Mouse (Mus musculus): Measurements from ENCODE around the gene Clrn1. TPM values are rescaled to one million over a fixed set of nuclear protein-coding genes. Genes with fewer than 3 reads are reported as not detected.
"Not testable (repeated sequence)": the region's sequence is repeated elsewhere in the genome, so short reads cannot be mapped to it uniquely, and the experiment has no call there.

Gene Clrn1
- polyA plus RNA-seq, 1 experiment from 2014 or later = 1.0 TPM

- no peaks in the 10 kb centered on the region for H3K36me3 ChIP-seq (ENCODE audit: control insufficient read depth, insufficient read depth, low read length)
- no peaks in the 10 kb centered on the region for H3K4me1 ChIP-seq (ENCODE audit: control insufficient read depth, insufficient read depth, low read length)
- no peak overlapping the region for H3K27ac ChIP-seq (replicated peaks; ENCODE audit: low read depth, low read length)
- H3K9ac ChIP-seq (ENCODE audit: low read depth, low read length) = no peak overlapping the region
- no peak overlapping the region for H3K4me3 ChIP-seq (ENCODE audit: low read depth, low read length)
- ATAC-seq (ENCODE audit: low read depth) (no peak; the same call in 1 of the 2 replicates), DNase-seq (ENCODE audit: low spot score) (no peak)
- no peaks in the 10 kb centered on the region for H3K9me3 ChIP-seq (ENCODE audit: control insufficient read depth, low read length)
- no peaks in the 10 kb centered on the region for H3K27me3 ChIP-seq (replicated peaks; ENCODE audit: control insufficient read depth, insufficient read depth, low read length)
- 79% methylated on average over 3 of the region's 3 CpGs for WGBS
- H3K4me2 ChIP-seq (ENCODE audit: low read depth, low read length) = no peak overlapping the region
Observed at GRCm38 (mm10) chr3:58894529-58894928, 9.4 kb upstream of the Clrn1 start.

GRCm38 (mm10) chr3:58889670-58890069 lies 4.5 kb upstream of the Clrn1 start:
- H3K4me2 ChIP-seq (ENCODE audit: low read depth, low read length) = no peak overlapping the region
- H3K9me3 ChIP-seq (ENCODE audit: control insufficient read depth, low read length) = no peaks in the 10 kb centered on the region
- H3K4me1 ChIP-seq (ENCODE audit: control insufficient read depth, insufficient read depth, low read length) = no peaks in the 10 kb centered on the region
- ATAC-seq (ENCODE audit: low read depth) = no peak
- H3K27ac ChIP-seq (replicated peaks; ENCODE audit: low read depth, low read length) = no peak overlapping the region
- no peaks in the 10 kb centered on the region for H3K36me3 ChIP-seq (ENCODE audit: control insufficient read depth, insufficient read depth, low read length)
- no peak overlapping the region for H3K4me3 ChIP-seq (ENCODE audit: low read depth, low read length)
- H3K9ac ChIP-seq (ENCODE audit: low read depth, low read length) = no peak overlapping the region
- no peak for DNase-seq (ENCODE audit: low spot score)
- WGBS = 75% methylated on average over 3 of the region's 3 CpGs
- H3K27me3 ChIP-seq (replicated peaks; ENCODE audit: control insufficient read depth, insufficient read depth, low read length) = no peaks in the 10 kb centered on the region

GRCm38 (mm10) chr3:58888131-58888715 lies 3.1 kb upstream of the Clrn1 start:
- no peak overlapping the region for H3K4me3 ChIP-seq (ENCODE audit: low read depth, low read length)
- no peaks in the 10 kb centered on the region for H3K36me3 ChIP-seq (ENCODE audit: control insufficient read depth, insufficient read depth, low read length)
- ATAC-seq (ENCODE audit: low read depth) (no peak), DNase-seq (ENCODE audit: low spot score) (no peak)
- H3K4me2 ChIP-seq (ENCODE audit: low read depth, low read length) = no peak overlapping the region
- H3K27me3 ChIP-seq (replicated peaks; ENCODE audit: control insufficient read depth, insufficient read depth, low read length) = no peaks in the 10 kb centered on the region
- no peaks in the 10 kb centered on the region for H3K9me3 ChIP-seq (ENCODE audit: control insufficient read depth, low read length)
- H3K9ac ChIP-seq (ENCODE audit: low read depth, low read length) = no peak overlapping the region
- 79% methylated on average over 7 of the region's 7 CpGs for WGBS
- H3K27ac ChIP-seq (replicated peaks; ENCODE audit: low read depth, low read length) = no peak overlapping the region
- H3K4me1 ChIP-seq (ENCODE audit: control insufficient read depth, insufficient read depth, low read length) = no peaks in the 10 kb centered on the region

- no peak for ATAC-seq (ENCODE audit: low read depth)
- no peak overlapping the region for H3K27ac ChIP-seq (replicated peaks; ENCODE audit: low read depth, low read length)
- 88% methylated on average over 10 of the region's 10 CpGs for WGBS
- 0 out of 2 replicates have a peak, but pooled peaks cover 4% of the 10 kb centered on the region for H3K4me1 ChIP-seq (ENCODE audit: control insufficient read depth, insufficient read depth, low read length)
- no peaks in the 10 kb centered on the region for H3K36me3 ChIP-seq (ENCODE audit: control insufficient read depth, insufficient read depth, low read length)
- DNase-seq (ENCODE audit: low spot score) = no peak
- H3K9me3 ChIP-seq (ENCODE audit: control insufficient read depth, low read length) = no peaks in the 10 kb centered on the region
- H3K4me3 ChIP-seq (ENCODE audit: low read depth, low read length) = no peak overlapping the region
- no peak overlapping the region for H3K9ac ChIP-seq (ENCODE audit: low read depth, low read length)
- no peak overlapping the region for H3K4me2 ChIP-seq (ENCODE audit: low read depth, low read length)
- H3K27me3 ChIP-seq (replicated peaks; ENCODE audit: control insufficient read depth, insufficient read depth, low read length) = no peaks in the 10 kb centered on the region
Observed at GRCm38 (mm10) chr3:58887719-58888118, 2.6 kb upstream of the Clrn1 start.

GRCm38 (mm10) chr3:58883511-58883907 lies 1.6 kb downstream of the Clrn1 start:
- no peak for DNase-seq (ENCODE audit: low spot score)
- no peak overlapping the region for H3K4me3 ChIP-seq (ENCODE audit: low read depth, low read length)
- no peak for ATAC-seq (ENCODE audit: low read depth)
- H3K27ac ChIP-seq (replicated peaks; ENCODE audit: low read depth, low read length) = no peak overlapping the region
- H3K9me3 ChIP-seq (ENCODE audit: control insufficient read depth, low read length) = no peaks in the 10 kb centered on the region
- H3K4me2 ChIP-seq (ENCODE audit: low read depth, low read length) = no peak overlapping the region
- H3K4me1 ChIP-seq (ENCODE audit: control insufficient read depth, insufficient read depth, low read length) = 0 out of 2 replicates have a peak, but pooled peaks cover 7% of the 10 kb centered on the region
- no peak overlapping the region for H3K9ac ChIP-seq (ENCODE audit: low read depth, low read length)
- H3K36me3 ChIP-seq (ENCODE audit: control insufficient read depth, insufficient read depth, low read length) = no peaks in the 10 kb centered on the region
- no peaks in the 10 kb centered on the region for H3K27me3 ChIP-seq (replicated peaks; ENCODE audit: control insufficient read depth, insufficient read depth, low read length)

GRCm38 (mm10) chr3:58882878-58883510 lies 2.1 kb downstream of the Clrn1 start:
- Histone ChIP-seq H3K27me3 (replicated peaks; ENCODE audit: control insufficient read depth, insufficient read depth, low read length) (no peaks in the 10 kb centered on the region), H3K4me3 (ENCODE audit: low read depth, low read length) (no peak overlapping the region), H3K4me1 (ENCODE audit: control insufficient read depth, insufficient read depth, low read length) (0 out of 2 replicates have a peak, but pooled peaks cover 7% of the 10 kb centered on the region), H3K9me3 (ENCODE audit: control insufficient read depth, low read length) (no peaks in the 10 kb centered on the region), H3K4me2 (ENCODE audit: low read depth, low read length) (no peak overlapping the region), H3K27ac (replicated peaks; ENCODE audit: low read depth, low read length) (no peak overlapping the region), H3K9ac (ENCODE audit: low read depth, low read length) (no peak overlapping the region), H3K36me3 (ENCODE audit: control insufficient read depth, insufficient read depth, low read length) (no peaks in the 10 kb centered on the region)
- ATAC-seq (ENCODE audit: low read depth) (0 out of 2 replicates have a peak, but pooled peaks have one; percentile 47), DNase-seq (ENCODE audit: low spot score) (peak; percentile 48)
- WGBS = 29% methylated on average over 8 of the region's 8 CpGs

- Histone ChIP-seq H3K4me1 (ENCODE audit: control insufficient read depth, insufficient read depth, low read length) (0 out of 2 replicates have a peak, but pooled peaks cover 7% of the 10 kb centered on the region), H3K9ac (ENCODE audit: low read depth, low read length) (no peak overlapping the region), H3K27me3 (replicated peaks; ENCODE audit: control insufficient read depth, insufficient read depth, low read length) (no peaks in the 10 kb centered on the region), H3K4me2 (ENCODE audit: low read depth, low read length) (no peak overlapping the region), H3K36me3 (ENCODE audit: control insufficient read depth, insufficient read depth, low read length) (no peaks in the 10 kb centered on the region), H3K9me3 (ENCODE audit: control insufficient read depth, low read length) (no peaks in the 10 kb centered on the region), H3K4me3 (ENCODE audit: low read depth, low read length) (no peak overlapping the region), H3K27ac (replicated peaks; ENCODE audit: low read depth, low read length) (no peak overlapping the region)
- no peak; the same call in 1 of the 2 replicates for ATAC-seq (ENCODE audit: low read depth)
- WGBS = 71% methylated on average over 1 of the region's 1 CpGs
- peak; percentile 25 for DNase-seq (ENCODE audit: low spot score)
Observed at GRCm38 (mm10) chr3:58881016-58881415, 4.1 kb downstream of the Clrn1 start.

GRCm38 (mm10) chr3:58880181-58880580 lies 5.0 kb downstream of the Clrn1 start:
- 0 out of 2 replicates have a peak, but pooled peaks cover 7% of the 10 kb centered on the region for H3K4me1 ChIP-seq (ENCODE audit: control insufficient read depth, insufficient read depth, low read length)
- DNase-seq (ENCODE audit: low spot score) = no peak
- WGBS = 78% methylated on average over 2 of the region's 2 CpGs

GRCm38 (mm10) chr3:58871882-58872281 lies 13.3 kb downstream of the Clrn1 start:
- not testable (repeated sequence) for H3K27ac ChIP-seq (replicated peaks; ENCODE audit: low read depth, low read length); H3K9ac ChIP-seq (ENCODE audit: low read depth, low read length); ATAC-seq (ENCODE audit: low read depth); DNase-seq (ENCODE audit: low spot score); H3K4me1 ChIP-seq (ENCODE audit: control insufficient read depth, insufficient read depth, low read length); H3K4me2 ChIP-seq (ENCODE audit: low read depth, low read length); H3K36me3 ChIP-seq (ENCODE audit: control insufficient read depth, insufficient read depth, low read length); H3K9me3 ChIP-seq (ENCODE audit: control insufficient read depth, low read length); H3K27me3 ChIP-seq (replicated peaks; ENCODE audit: control insufficient read depth, insufficient read depth, low read length); H3K4me3 ChIP-seq (ENCODE audit: low read depth, low read length)
- 71% methylated on average over 2 of the region's 2 CpGs for WGBS

More at GRCm38 (mm10) chr3:58880181-58880580, 5.0 kb downstream of the Clrn1 start:
- H3K27ac ChIP-seq (replicated peaks; ENCODE audit: low read depth, low read length) = no peak overlapping the region
- H3K4me3 ChIP-seq (ENCODE audit: low read depth, low read length) = no peak overlapping the region
- H3K36me3 ChIP-seq (ENCODE audit: control insufficient read depth, insufficient read depth, low read length) = no peaks in the 10 kb centered on the region
- no peaks in the 10 kb centered on the region for H3K9me3 ChIP-seq (ENCODE audit: control insufficient read depth, low read length)
- H3K27me3 ChIP-seq (replicated peaks; ENCODE audit: control insufficient read depth, insufficient read depth, low read length) = no peaks in the 10 kb centered on the region
- H3K9ac ChIP-seq (ENCODE audit: low read depth, low read length) = no peak overlapping the region
- no peak for ATAC-seq (ENCODE audit: low read depth)
- H3K4me2 ChIP-seq (ENCODE audit: low read depth, low read length) = no peak overlapping the region
